Mouse (Mus musculus): ENCODE results near the gene Prdm11. TPM values are rescaled to one million over a fixed set of nuclear protein-coding genes. Genes with fewer than 3 reads are reported as not detected.

Gene Prdm11
- 1.0 TPM for polyA plus RNA-seq (2017; shearing (Covaris generic))

DNA sequence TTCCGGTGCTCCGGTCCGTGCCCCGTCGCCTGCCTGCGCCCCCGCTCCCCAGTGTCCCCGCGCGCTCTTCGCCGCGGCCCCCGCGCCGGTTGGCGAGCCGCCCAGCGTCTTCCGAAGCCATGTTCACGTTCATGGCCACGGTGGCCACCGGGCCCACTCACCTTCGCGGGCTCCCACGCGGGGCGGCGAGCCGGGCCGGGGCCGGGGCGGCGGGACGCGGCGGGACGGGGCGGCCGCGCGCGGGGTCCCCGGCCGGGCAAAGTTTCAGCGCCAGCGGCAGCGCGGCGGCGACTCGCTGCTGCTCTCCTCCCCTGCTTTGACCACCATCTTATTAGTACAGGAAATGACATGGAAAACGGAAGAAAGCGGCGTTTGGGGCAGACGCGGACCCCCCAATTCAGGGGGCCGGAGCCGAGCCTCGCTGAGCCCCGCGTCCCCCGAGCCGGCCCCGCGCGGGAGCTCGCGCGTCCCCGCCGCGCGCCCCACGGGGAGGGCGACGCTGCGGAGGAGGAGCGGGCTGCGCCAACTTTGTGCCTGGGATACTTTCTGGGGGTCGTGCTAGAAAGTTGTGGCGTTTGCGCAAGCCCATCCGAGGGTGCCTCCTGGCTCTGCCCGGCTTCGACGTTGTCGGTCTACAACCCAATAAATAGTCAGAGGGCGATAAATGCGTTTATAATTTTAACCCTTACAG is at the start of gene Prdm11:
Gene Prdm11 (minus strand): TSS at position 350 of the 691 bp plus-strand sequence.

Other genes starting within 250 kb of the Prdm11 start
- not detected for gene Syt13, start 131.1 kb downstream of the Prdm11 start, polyA plus RNA-seq (2017; shearing (Covaris generic))
- 98.7 TPM for gene Trp53i11, start 141.4 kb upstream of the Prdm11 start, polyA plus RNA-seq (2017; shearing (Covaris generic))

Measured in activated CD4-positive, CD25-positive, alpha-beta regulatory T cell, adult 9 weeks (primary cell).